Mouse (Mus musculus) activated CD4-positive, CD25-positive, alpha-beta regulatory T cell, adult 4 months (primary cell): ENCODE results near the gene Dab1. TPM values are rescaled to one million over a fixed set of nuclear protein-coding genes. Genes with fewer than 3 reads are reported as not detected.

Experiments used
- ATAC-seq: one replicate; pipeline ENCODE4 v1.8.0; 2017
- polyA plus RNA-seq, 2 experiments: library from polyadenylated mRNA; unstranded; fragments of 100-300 nt; shearing (Covaris generic); gene quantifications; one replicate each; pipeline ENCODE4 v1.2.1; 2017

Gene Dab1
- polyA plus RNA-seq, 2 experiments from 2014 or later: 0.25 TPM; not detected in 1

- no peak for ATAC-seq
Measured at GRCm38 (mm10) chr4:104607636-104608035, 988.5 kb downstream of the Dab1 start.

- ATAC-seq: no peak
Measured at GRCm38 (mm10) chr4:104619452-104619851, 1000.3 kb downstream of the Dab1 start.

- no peak for ATAC-seq
Measured at GRCm38 (mm10) chr4:104625316-104625715, 1006.2 kb downstream of the Dab1 start.

GRCm38 (mm10) chr4:104628708-104629107 lies 1009.5 kb downstream of the Dab1 start:
- no peak for ATAC-seq

GRCm38 (mm10) chr4:104637016-104637415 lies 1017.9 kb downstream of the Dab1 start:
- ATAC-seq: no peak

GRCm38 (mm10) chr4:104640617-104641016 lies 1021.5 kb downstream of the Dab1 start:
- no peak for ATAC-seq

GRCm38 (mm10) chr4:104642761-104643469 lies 1023.8 kb downstream of the Dab1 start:
- ATAC-seq: no peak

GRCm38 (mm10) chr4:104643534-104644356 lies 1024.6 kb downstream of the Dab1 start:
- ATAC-seq: no peak

- ATAC-seq: no peak
Measured at GRCm38 (mm10) chr4:104644357-104644630, 1025.1 kb downstream of the Dab1 start.

- ATAC-seq: no peak
Measured at GRCm38 (mm10) chr4:104644862-104645261, 1025.7 kb downstream of the Dab1 start.

GRCm38 (mm10) chr4:104651761-104652160 lies 1032.6 kb downstream of the Dab1 start:
- ATAC-seq: no peak

GRCm38 (mm10) chr4:104656728-104657127 lies 1037.6 kb downstream of the Dab1 start:
- ATAC-seq: no peak

- no peak for ATAC-seq
Measured at GRCm38 (mm10) chr4:104662841-104663614, 1043.9 kb downstream of the Dab1 start.

GRCm38 (mm10) chr4:104665553-104665952 lies 1046.4 kb downstream of the Dab1 start:
- ATAC-seq: no peak

GRCm38 (mm10) chr4:104666831-104667551 lies 1047.8 kb downstream of the Dab1 start:
- no peak for ATAC-seq

GRCm38 (mm10) chr4:104668061-104668460 lies 1048.9 kb downstream of the Dab1 start:
- no peak for ATAC-seq

- no peak for ATAC-seq
Measured at GRCm38 (mm10) chr4:104669406-104669805, 1050.2 kb downstream of the Dab1 start.

GRCm38 (mm10) chr4:104670741-104671140 lies 1051.6 kb downstream of the Dab1 start:
- no peak for ATAC-seq

GRCm38 (mm10) chr4:104673317-104673716 lies 1054.2 kb downstream of the Dab1 start:
- ATAC-seq: no peak

GRCm38 (mm10) chr4:104674706-104675105 lies 1055.5 kb downstream of the Dab1 start:
- ATAC-seq: no peak

GRCm38 (mm10) chr4:104678234-104678633 lies 1059.1 kb downstream of the Dab1 start:
- no peak for ATAC-seq

GRCm38 (mm10) chr4:104680475-104680874 lies 1061.3 kb downstream of the Dab1 start:
- no peak for ATAC-seq
